Mouse (Mus musculus): ENCODE data around the gene 1300017J02Rik. TPM values are rescaled to one million over a fixed set of nuclear protein-coding genes. Genes with fewer than 3 reads are reported as not detected.

The 1300017J02Rik gene
- polyA plus RNA-seq, 1 experiment from 2014 or later, result 0.71 TPM

DNA sequence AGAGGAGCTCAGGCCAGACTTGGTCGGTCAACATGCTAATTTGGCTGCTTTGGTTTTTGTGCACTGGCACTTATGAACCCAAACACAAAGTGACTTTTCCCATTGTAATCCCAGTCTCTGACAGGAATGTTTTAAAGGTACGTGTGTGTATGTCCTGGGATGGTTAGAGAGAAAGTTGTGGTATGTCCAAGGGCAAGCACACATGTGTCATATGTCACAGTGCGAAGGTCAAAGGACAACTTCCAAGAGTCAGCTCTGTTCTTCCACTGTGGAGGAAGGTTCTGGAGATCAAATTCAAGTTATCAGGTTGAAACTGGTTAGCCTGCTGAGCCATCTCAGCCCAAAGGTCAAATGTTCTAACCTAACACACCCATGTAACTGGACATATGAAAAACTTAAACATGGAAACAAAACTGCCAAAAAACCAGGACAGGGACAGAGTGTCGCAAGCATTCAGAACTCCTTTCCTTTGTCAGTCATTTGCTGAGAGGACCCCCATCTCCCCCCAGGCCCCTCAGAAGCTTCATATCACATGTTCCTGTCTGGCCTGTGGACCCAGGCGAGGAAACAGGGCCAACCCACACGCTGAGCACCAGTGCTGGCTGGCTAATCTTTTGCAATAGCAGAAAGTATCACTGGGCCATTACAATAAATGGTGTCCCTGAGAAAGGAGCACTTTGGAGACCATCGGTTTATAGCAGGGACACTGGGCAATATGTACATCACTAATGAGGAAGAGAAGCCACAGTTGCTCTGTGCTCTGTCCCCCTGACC, 72.5 kb downstream of the 1300017J02Rik start:
- H3K36me3 ChIP-seq (ENCODE audit: control insufficient read depth, insufficient read depth, low read length), result no peaks in the 10 kb centered on the region
- no peak overlapping the region for H3K9ac ChIP-seq (ENCODE audit: low read depth, low read length)
- no peak overlapping the region for H3K27ac ChIP-seq (replicated peaks; ENCODE audit: low read depth, low read length)
- no peak overlapping the region for H3K4me2 ChIP-seq (ENCODE audit: low read depth, low read length)
- peaks cover 4% of the 10 kb centered on the region; the same call in 1 of the 2 replicates for H3K4me1 ChIP-seq (ENCODE audit: control insufficient read depth, insufficient read depth, low read length)
- DNase-seq (ENCODE audit: low spot score), result no peak
- H3K9me3 ChIP-seq (ENCODE audit: control insufficient read depth, low read length), result no peaks in the 10 kb centered on the region
- no peaks in the 10 kb centered on the region for H3K27me3 ChIP-seq (replicated peaks; ENCODE audit: control insufficient read depth, insufficient read depth, low read length)
- ATAC-seq (ENCODE audit: low read depth), result no peak
- no peak overlapping the region for H3K4me3 ChIP-seq (ENCODE audit: low read depth, low read length)
- WGBS, result 90% methylated on average over 7 of the region's 7 CpGs

DNA sequence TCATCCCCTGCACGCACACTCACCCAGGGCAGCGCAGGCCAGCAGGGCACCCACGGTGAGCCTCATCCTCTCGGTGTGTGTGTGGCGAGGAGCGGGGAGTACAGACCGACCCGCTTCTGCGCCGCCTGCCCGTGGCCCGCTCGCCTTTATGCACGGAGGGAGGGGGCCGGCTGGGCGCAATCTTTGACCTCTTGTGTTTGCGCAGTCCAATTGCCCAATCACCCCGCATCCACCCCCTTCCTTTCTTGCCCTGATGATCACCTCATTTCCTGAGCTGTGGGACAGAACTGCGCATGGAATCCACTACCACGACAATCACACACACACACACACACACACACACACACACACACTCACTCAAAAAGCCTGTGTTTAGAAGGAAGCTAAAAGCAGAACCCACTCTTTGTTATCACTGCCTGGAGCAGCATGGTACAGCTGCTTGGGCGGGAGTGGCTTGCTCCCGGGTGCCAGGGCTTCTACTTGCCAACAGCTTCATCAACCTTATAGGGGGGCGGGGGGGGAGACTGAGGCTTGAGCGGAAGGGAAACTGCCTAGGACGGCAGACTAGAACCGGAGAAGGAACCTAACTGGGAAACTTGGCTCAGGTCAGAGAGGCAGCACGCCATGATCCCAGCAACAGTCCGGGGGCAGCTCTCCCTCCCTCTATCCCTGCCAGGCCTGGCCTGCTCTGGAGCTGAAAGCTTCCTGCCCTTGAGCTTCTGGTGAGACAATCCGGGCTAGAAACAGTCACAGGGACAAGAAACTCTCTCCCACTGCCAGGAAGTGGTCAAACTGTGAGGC, 74.5 kb downstream of the 1300017J02Rik start, which contains the start of the genes Gm20425 and Trf:
Gene Gm20425, minus strand, starts transcription at position 157 of the 801 bp plus-strand sequence.
Gene Trf, minus strand, starts transcription at position 294 of the 801 bp plus-strand sequence.
- peak within 1 kb of the TSS; percentile 47 for H3K9ac ChIP-seq (ENCODE audit: low read depth, low read length)
- ATAC-seq (ENCODE audit: low read depth) (0 out of 2 replicates have a peak, but pooled peaks have one; percentile 27), DNase-seq (ENCODE audit: low spot score) (peak; percentile 20)
- no peaks in the 10 kb centered on the region for H3K27me3 ChIP-seq (replicated peaks; ENCODE audit: control insufficient read depth, insufficient read depth, low read length)
- H3K9me3 ChIP-seq (ENCODE audit: control insufficient read depth, low read length), result no peaks in the 10 kb centered on the region
- H3K4me3 ChIP-seq (ENCODE audit: low read depth, low read length), result 0 out of 2 replicates have a peak within 1 kb of the TSS, but pooled peaks have one; percentile 13
- WGBS, result 42% methylated on average over 21 of the region's 29 CpGs
- no peaks in the 10 kb centered on the region for H3K36me3 ChIP-seq (ENCODE audit: control insufficient read depth, insufficient read depth, low read length)
- no peak within 1 kb of the TSS; the same call in 1 of the 2 replicates for H3K27ac ChIP-seq (replicated peaks; ENCODE audit: low read depth, low read length)
- H3K4me1 ChIP-seq (ENCODE audit: control insufficient read depth, insufficient read depth, low read length), result peaks cover 4% of the 10 kb centered on the region; the same call in 1 of the 2 replicates
- peak within 1 kb of the TSS; percentile 46 for H3K4me2 ChIP-seq (ENCODE audit: low read depth, low read length)

- Histone ChIP-seq H3K27me3 (replicated peaks; ENCODE audit: control insufficient read depth, insufficient read depth, low read length) (no peaks in the 10 kb centered on the region), H3K4me3 (ENCODE audit: low read depth, low read length) (no peak overlapping the region), H3K4me2 (ENCODE audit: low read depth, low read length) (0 out of 2 replicates have a peak overlapping the region, but pooled peaks have one; percentile 46), H3K9ac (ENCODE audit: low read depth, low read length) (no peak overlapping the region), H3K27ac (replicated peaks; ENCODE audit: low read depth, low read length) (no peak overlapping the region), H3K36me3 (ENCODE audit: control insufficient read depth, insufficient read depth, low read length) (no peaks in the 10 kb centered on the region), H3K4me1 (ENCODE audit: control insufficient read depth, insufficient read depth, low read length) (peaks cover 4% of the 10 kb centered on the region; the same call in 1 of the 2 replicates), H3K9me3 (ENCODE audit: control insufficient read depth, low read length) (no peaks in the 10 kb centered on the region)
- ATAC-seq (ENCODE audit: low read depth) (no peak), DNase-seq (ENCODE audit: low spot score) (no peak)
- 82% methylated on average over 15 of the region's 15 CpGs for WGBS
These were observed 75.6 kb downstream of the 1300017J02Rik start for GRCm38 (mm10) chr9:103229037-103229867.

GRCm38 (mm10) chr9:103228370-103229003, 76.4 kb downstream of the 1300017J02Rik start:
- Histone ChIP-seq H3K27ac (replicated peaks; ENCODE audit: low read depth, low read length) (no peak overlapping the region), H3K4me3 (ENCODE audit: low read depth, low read length) (no peak overlapping the region), H3K27me3 (replicated peaks; ENCODE audit: control insufficient read depth, insufficient read depth, low read length) (no peaks in the 10 kb centered on the region), H3K36me3 (ENCODE audit: control insufficient read depth, insufficient read depth, low read length) (no peaks in the 10 kb centered on the region), H3K9me3 (ENCODE audit: control insufficient read depth, low read length) (no peaks in the 10 kb centered on the region), H3K4me2 (ENCODE audit: low read depth, low read length) (no peak overlapping the region), H3K4me1 (ENCODE audit: control insufficient read depth, insufficient read depth, low read length) (peaks cover 4% of the 10 kb centered on the region; the same call in 1 of the 2 replicates), H3K9ac (ENCODE audit: low read depth, low read length) (no peak overlapping the region)
- DNase-seq (ENCODE audit: low spot score) (no peak), ATAC-seq (ENCODE audit: low read depth) (no peak)
- 69% methylated on average over 13 of the region's 13 CpGs for WGBS

DNA sequence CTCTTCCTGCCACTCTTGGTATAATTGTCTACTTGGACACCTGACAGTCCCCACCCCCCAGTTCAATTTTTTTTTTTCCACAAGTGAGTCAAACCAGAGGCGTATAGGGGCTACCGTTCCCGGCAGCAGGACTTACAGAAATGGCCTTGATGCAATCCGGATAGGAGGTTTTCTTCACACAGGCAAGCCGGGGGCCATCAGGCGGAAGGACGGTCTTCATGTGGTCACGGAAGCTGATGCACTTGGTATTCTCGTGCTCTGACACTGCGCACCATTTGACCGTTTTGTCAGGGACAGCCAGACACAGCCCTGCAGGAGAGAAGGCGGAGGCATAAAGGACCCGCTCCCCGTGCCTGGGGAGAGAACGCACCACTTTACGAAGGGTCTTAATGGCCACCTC, 77.1 kb downstream of the 1300017J02Rik start:
- DNase-seq (ENCODE audit: low spot score) (no peak), ATAC-seq (ENCODE audit: low read depth) (no peak)
- Histone ChIP-seq H3K4me2 (ENCODE audit: low read depth, low read length) (no peak overlapping the region), H3K4me3 (ENCODE audit: low read depth, low read length) (no peak overlapping the region), H3K27ac (replicated peaks; ENCODE audit: low read depth, low read length) (no peak overlapping the region), H3K27me3 (replicated peaks; ENCODE audit: control insufficient read depth, insufficient read depth, low read length) (no peaks in the 10 kb centered on the region), H3K9me3 (ENCODE audit: control insufficient read depth, low read length) (no peaks in the 10 kb centered on the region), H3K4me1 (ENCODE audit: control insufficient read depth, insufficient read depth, low read length) (peaks cover 4% of the 10 kb centered on the region; the same call in 1 of the 2 replicates), H3K36me3 (ENCODE audit: control insufficient read depth, insufficient read depth, low read length) (no peaks in the 10 kb centered on the region), H3K9ac (ENCODE audit: low read depth, low read length) (no peak overlapping the region)
- 88% methylated on average over 16 of the region's 16 CpGs for WGBS

DNA sequence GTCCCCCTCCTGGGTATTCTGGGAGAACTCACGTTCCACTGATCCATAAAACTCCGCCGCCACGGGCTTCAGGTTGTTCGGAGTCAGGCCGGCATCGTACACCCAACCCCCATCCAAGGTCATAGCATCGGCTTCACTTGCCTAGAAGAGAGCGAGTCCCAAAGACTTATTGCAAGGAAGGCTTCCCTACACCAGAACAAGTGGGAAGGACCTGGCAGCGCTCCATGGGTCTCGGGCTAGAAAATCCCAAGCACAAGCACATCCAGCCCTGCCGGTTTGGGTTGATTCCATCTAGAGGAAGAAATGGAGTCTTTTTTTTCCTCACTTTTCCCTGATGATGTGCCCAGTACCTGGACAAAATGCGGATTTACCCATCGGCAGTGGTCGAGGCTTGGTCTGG, 78.1 kb downstream of the 1300017J02Rik start:
- DNase-seq (ENCODE audit: low spot score), result peak; percentile 27
- Histone ChIP-seq H3K27me3 (replicated peaks; ENCODE audit: control insufficient read depth, insufficient read depth, low read length) (no peaks in the 10 kb centered on the region), H3K4me3 (ENCODE audit: low read depth, low read length) (no peak overlapping the region), H3K4me1 (ENCODE audit: control insufficient read depth, insufficient read depth, low read length) (peaks cover 4% of the 10 kb centered on the region; the same call in 1 of the 2 replicates), H3K27ac (replicated peaks; ENCODE audit: low read depth, low read length) (no peak overlapping the region), H3K9ac (ENCODE audit: low read depth, low read length) (no peak overlapping the region), H3K4me2 (ENCODE audit: low read depth, low read length) (no peak overlapping the region), H3K9me3 (ENCODE audit: control insufficient read depth, low read length) (no peaks in the 10 kb centered on the region), H3K36me3 (ENCODE audit: control insufficient read depth, insufficient read depth, low read length) (no peaks in the 10 kb centered on the region)
- ATAC-seq (ENCODE audit: low read depth), result no peak
- WGBS, result 91% methylated on average over 15 of the region's 15 CpGs

GRCm38 (mm10) chr9:103225464-103225863, 79.4 kb downstream of the 1300017J02Rik start:
- H3K9ac ChIP-seq (ENCODE audit: low read depth, low read length), result no peak overlapping the region
- ATAC-seq (ENCODE audit: low read depth), result no peak

More at GRCm38 (mm10) chr9:103225464-103225863, 79.4 kb downstream of the 1300017J02Rik start:
- 0 out of 2 replicates have a peak, but pooled peaks cover under 1% of the 10 kb centered on the region for H3K4me1 ChIP-seq (ENCODE audit: control insufficient read depth, insufficient read depth, low read length)
- 76% methylated on average over 3 of the region's 3 CpGs for WGBS
- H3K36me3 ChIP-seq (ENCODE audit: control insufficient read depth, insufficient read depth, low read length), result no peaks in the 10 kb centered on the region
- no peak for DNase-seq (ENCODE audit: low spot score)
- H3K4me2 ChIP-seq (ENCODE audit: low read depth, low read length), result no peak overlapping the region
- H3K9me3 ChIP-seq (ENCODE audit: control insufficient read depth, low read length), result no peaks in the 10 kb centered on the region
- no peaks in the 10 kb centered on the region for H3K27me3 ChIP-seq (replicated peaks; ENCODE audit: control insufficient read depth, insufficient read depth, low read length)
- no peak overlapping the region for H3K4me3 ChIP-seq (ENCODE audit: low read depth, low read length)
- H3K27ac ChIP-seq (replicated peaks; ENCODE audit: low read depth, low read length), result no peak overlapping the region
